20 mouse cellular contexts compared by ENCODE assay signal in genomic region chr4:155790650-155791161, GRCm38 (mm10). TPM values are rescaled to one million over a fixed set of nuclear protein-coding genes. Genes with fewer than 3 reads are reported as not detected.
A peak's percentile ranks its signal among the peaks of the same experiment; 100 is the strongest.
DNase-seq lines count a peak whose midpoint lies in the region; ATAC-seq and TF ChIP-seq lines count a peak whose summit lies in the region.
"Had no signal": no experiment of that assay in that cellular context is flagged by ENCODE, and none has a peak within 500 bp of the region (broad histone marks: within the 10 kb centered on the region; RNA-seq: fewer than 3 reads in every experiment).

No protein-coding gene starts in this region.

- intact Hi-C loops in gastrocnemius, adult 2 months (cut with DNase I) = no loop called here

- no peak overlapping the region for H3K4me2 ChIP-seq in embryonic facial prominence, embryonic 14.5 days (ENCODE audit: low read depth, low read length)
- H3K4me2 ChIP-seq: hindbrain, embryonic 14.5 days; limb, embryonic 15.5 days had no signal

- no peak for ATAC-seq in embryonic facial prominence, embryonic 14.5 days (ENCODE audit: low read depth)
- ATAC-seq: midbrain, embryonic 16.5 days; Patski had no signal

- H3K36me3 ChIP-seq in embryonic facial prominence, embryonic 14.5 days (ENCODE audit: control insufficient read depth, insufficient read depth, low read length) = no peaks in the 10 kb centered on the region
- H3K36me3 ChIP-seq in embryonic facial prominence, embryonic 10.5 days (replicated peaks) = no peaks in the 10 kb centered on the region
- H3K36me3 ChIP-seq: limb, embryonic 15.5 days had no signal

- H3K27me3 ChIP-seq in embryonic facial prominence, embryonic 14.5 days (replicated peaks; ENCODE audit: control insufficient read depth, insufficient read depth, low read length) = no peaks in the 10 kb centered on the region
- H3K27me3 ChIP-seq in embryonic facial prominence, embryonic 10.5 days (replicated peaks; ENCODE audit: low read depth, poor library complexity, severe bottlenecking) = peaks cover 11% of the 10 kb centered on the region; the same call in 1 of the 2 replicates
- H3K27me3 ChIP-seq: limb, embryonic 15.5 days; Patski had no signal

- 57% methylated on average over 3 of the region's 3 CpGs for WGBS in embryonic facial prominence, embryonic 14.5 days
- WGBS in embryonic facial prominence, embryonic 10.5 days = 73% methylated on average over 3 of the region's 3 CpGs

- DNase-seq in embryonic facial prominence, embryonic 14.5 days (ENCODE audit: low spot score) = peak; percentile 20
- no peak for DNase-seq in embryonic facial prominence, embryonic 10.5 days (ENCODE audit: low spot score)
- peak; percentile 41 for DNase-seq in urinary bladder, adult 2 months (ENCODE audit: low spot score)
- no peak for DNase-seq in urinary bladder, postnatal 4 days (ENCODE audit: low spot score in 2 of 2)
- peak; percentile 72 to 73 for DNase-seq in kidney, postnatal 36 days
- DNase-seq in gastrocnemius, adult 2 months = no peak
- DNase-seq in B cell, adult 2 months = no peak
- DNase-seq in thymus, postnatal 0 days (ENCODE audit: low spot score) = no peak
- DNase-seq: gastrocnemius, postnatal 25 days; right cerebral cortex, postnatal 4 days had no signal

- no peaks in the 10 kb centered on the region for H3K9me3 ChIP-seq in embryonic facial prominence, embryonic 14.5 days (ENCODE audit: control insufficient read depth, low read length)
- H3K9me3 ChIP-seq in embryonic facial prominence, embryonic 10.5 days = no peaks in the 10 kb centered on the region
- H3K9me3 ChIP-seq: limb, embryonic 15.5 days had no signal

- no peak overlapping the region for H3K4me3 ChIP-seq in embryonic facial prominence, embryonic 14.5 days (ENCODE audit: low read depth, low read length)
- H3K4me3 ChIP-seq in embryonic facial prominence, embryonic 10.5 days = no peak overlapping the region
- no peak overlapping the region for H3K4me3 ChIP-seq in gastrocnemius, adult 2 months
- H3K4me3 ChIP-seq: limb, embryonic 15.5 days had no signal

- no peak overlapping the region; the same call in 1 of the 2 replicates for H3K27ac ChIP-seq in embryonic facial prominence, embryonic 14.5 days (replicated peaks; ENCODE audit: low read depth, low read length)
- H3K27ac ChIP-seq in embryonic facial prominence, embryonic 10.5 days (replicated peaks) = no peak overlapping the region; the same call in 1 of the 2 replicates
- no peak overlapping the region for H3K27ac ChIP-seq in gastrocnemius, adult 2 months
- H3K27ac ChIP-seq: hindbrain, embryonic 14.5 days; limb, embryonic 15.5 days had no signal

- H3K9ac ChIP-seq in embryonic facial prominence, embryonic 14.5 days (ENCODE audit: low read depth, low read length) = no peak overlapping the region
- H3K9ac ChIP-seq: hindbrain, embryonic 14.5 days; limb, embryonic 15.5 days had no signal

- H3K4me1 ChIP-seq in embryonic facial prominence, embryonic 14.5 days (ENCODE audit: control insufficient read depth, insufficient read depth, low read length) = no peaks in the 10 kb centered on the region
- peaks cover 1% of the 10 kb centered on the region; the same call in 1 of the 2 replicates for H3K4me1 ChIP-seq in embryonic facial prominence, embryonic 10.5 days

- TF ChIP-seq CTCF in gastrocnemius, adult 2 months (IDR thresholded peaks at IDR 0.05) = no peak

RNA-seq across cellular contexts. Expression of gene Ankrd65, which starts 0.5 kb away (rescaled TPM):
- polyA plus RNA-seq in embryonic facial prominence, embryonic 14.5 days (2014; fragmentation: Nextera tagmentation; extraction: Ambion mirVana) = not detected in 2 replicates
- polyA plus RNA-seq in embryonic facial prominence, embryonic 10.5 days (2016; fragmentation: Nextera tagmentation; extraction: Ambion mirVana) = 0.20 TPM in 1 of 2 replicates, not detected in the other
- polyA plus RNA-seq in urinary bladder, adult 2 months (2012; rRNA removed) = 0.81 and 0.93 TPM in 2 replicates
- not detected for total RNA-seq in gastrocnemius, adult 2 months (2021)
- polyA plus RNA-seq in thymus, postnatal 0 days (2015; fragmentation: Nextera tagmentation; extraction: Ambion mirVana) = 0.23 and 0.42 TPM in 2 replicates
- total RNA-seq: common myeloid progenitor, adult 5-6 weeks; gastrocnemius, postnatal 25 days; left cerebral cortex, postnatal 10 days; megakaryocyte progenitor cell, adult 5-6 weeks had no signal
- polyA plus RNA-seq: heart, embryonic 16.5 days; hindbrain, embryonic 14.5 days; large intestine, adult 2 months; limb, embryonic 15.5 days; midbrain, embryonic 16.5 days; neural tube, embryonic 11.5 days; Patski had no signal

RNA-seq across cellular contexts. Expression of gene Tmem88b, which starts 5.0 kb away (rescaled TPM):
- 0.92 and 1.2 TPM in 2 replicates for polyA plus RNA-seq in embryonic facial prominence, embryonic 14.5 days (2014; fragmentation: Nextera tagmentation; extraction: Ambion mirVana)
- polyA plus RNA-seq in embryonic facial prominence, embryonic 10.5 days (2016; fragmentation: Nextera tagmentation; extraction: Ambion mirVana) = 0.59 and 0.61 TPM in 2 replicates
- polyA plus RNA-seq in urinary bladder, adult 2 months (2012; rRNA removed) = 0.91 and 0.93 TPM in 2 replicates
- total RNA-seq in gastrocnemius, adult 2 months (2021) = 1 to 10 TPM in 1 of 2 experiments, under 1 TPM in 1; 0.66 to 1.1 TPM
- 0.05 and 0.21 TPM in 2 replicates for polyA plus RNA-seq in thymus, postnatal 0 days (2015; fragmentation: Nextera tagmentation; extraction: Ambion mirVana)
- total RNA-seq: common myeloid progenitor, adult 5-6 weeks; megakaryocyte progenitor cell, adult 5-6 weeks had no signal

RNA-seq across cellular contexts. Expression of gene Mrpl20, which starts 12.0 kb away (rescaled TPM):
- 199 and 219 TPM in 2 replicates for polyA plus RNA-seq in embryonic facial prominence, embryonic 14.5 days (2014; fragmentation: Nextera tagmentation; extraction: Ambion mirVana)
- polyA plus RNA-seq in embryonic facial prominence, embryonic 10.5 days (2016; fragmentation: Nextera tagmentation; extraction: Ambion mirVana) = 254 and 259 TPM in 2 replicates
- 78.0 and 96.4 TPM in 2 replicates for polyA plus RNA-seq in urinary bladder, adult 2 months (2012; rRNA removed)
- 10 to 100 TPM; 39.0 to 52.7 TPM for total RNA-seq in gastrocnemius, adult 2 months (2021)
- 283 and 286 TPM in 2 replicates for polyA plus RNA-seq in thymus, postnatal 0 days (2015; fragmentation: Nextera tagmentation; extraction: Ambion mirVana)

RNA-seq across cellular contexts. Expression of gene Vwa1, which starts 16.2 kb away (rescaled TPM):
- polyA plus RNA-seq in embryonic facial prominence, embryonic 14.5 days (2014; fragmentation: Nextera tagmentation; extraction: Ambion mirVana) = 12.7 and 14.9 TPM in 2 replicates
- polyA plus RNA-seq in embryonic facial prominence, embryonic 10.5 days (2016; fragmentation: Nextera tagmentation; extraction: Ambion mirVana) = 8.6 and 9.3 TPM in 2 replicates
- polyA plus RNA-seq in urinary bladder, adult 2 months (2012; rRNA removed) = 29.3 and 32.1 TPM in 2 replicates
- total RNA-seq in gastrocnemius, adult 2 months (2021) = 1 to 10 TPM; 4.8 to 7.4 TPM
- 8.6 and 9.0 TPM in 2 replicates for polyA plus RNA-seq in thymus, postnatal 0 days (2015; fragmentation: Nextera tagmentation; extraction: Ambion mirVana)

RNA-seq across cellular contexts. Expression of gene Ccnl2, which starts 21.6 kb away (rescaled TPM):
- polyA plus RNA-seq in embryonic facial prominence, embryonic 14.5 days (2014; fragmentation: Nextera tagmentation; extraction: Ambion mirVana) = 163 and 175 TPM in 2 replicates
- polyA plus RNA-seq in embryonic facial prominence, embryonic 10.5 days (2016; fragmentation: Nextera tagmentation; extraction: Ambion mirVana) = 179 and 187 TPM in 2 replicates
- polyA plus RNA-seq in urinary bladder, adult 2 months (2012; rRNA removed) = 161 and 233 TPM in 2 replicates
- total RNA-seq in gastrocnemius, adult 2 months (2021) = 10 to 100 TPM; 26.4 to 27.0 TPM
- polyA plus RNA-seq in thymus, postnatal 0 days (2015; fragmentation: Nextera tagmentation; extraction: Ambion mirVana) = 139 and 162 TPM in 2 replicates

Comparison
In these comparisons a context has a peak if more than half of its experiments do, and no peak if none do; other contexts are left out.
1. DNase-seq: peak in embryonic facial prominence, embryonic 14.5 days (single experiment), urinary bladder, adult 2 months (single experiment) and kidney, postnatal 36 days (2 of 2); none in embryonic facial prominence, embryonic 10.5 days (single experiment), urinary bladder, postnatal 4 days (0 of 2), gastrocnemius, adult 2 months (single experiment), B cell, adult 2 months (0 of 2) and thymus, postnatal 0 days (single experiment).